ENCODE assay signal across 25 mouse cellular contexts in genomic region chr9:119016785-119017507, GRCm38 (mm10).
"Had no signal": no experiment of that assay in that cellular context is flagged by ENCODE, and none has a peak within 500 bp of the region (broad histone marks: within the 10 kb centered on the region; RNA-seq: fewer than 3 reads in every experiment).

No protein-coding gene starts in this region.

- DNase-seq: gastrocnemius, postnatal 14 days; gastrocnemius, postnatal 36 days; heart, adult 11 months; heart, adult 2 months; heart, postnatal 14 days; heart, postnatal 36 days; kidney, adult 11 months; kidney, adult 2 months; kidney, adult 9 months; kidney, postnatal 14 days; kidney, postnatal 36 days; layer of hippocampus, postnatal 36 days; left cerebral cortex, postnatal 4 days had no signal

- H3K4me3 ChIP-seq: heart, adult 2 months; heart, embryonic 13.5 days; heart, embryonic 15.5 days; hindbrain, embryonic 13.5 days; hindbrain, embryonic 15.5 days; kidney, embryonic 15.5 days; limb, embryonic 12.5 days; limb, embryonic 15.5 days; liver, embryonic 12.5 days had no signal

- ATAC-seq: hindbrain, postnatal 0 days; intestine, embryonic 16.5 days; liver, embryonic 12.5 days had no signal

- H3K9me3 ChIP-seq: heart, embryonic 13.5 days; heart, embryonic 15.5 days; hindbrain, embryonic 13.5 days; hindbrain, embryonic 15.5 days; kidney, embryonic 15.5 days; limb, embryonic 12.5 days; limb, embryonic 15.5 days; liver, embryonic 12.5 days had no signal

- H3K27me3 ChIP-seq: heart, embryonic 13.5 days; heart, embryonic 15.5 days; hindbrain, embryonic 13.5 days; hindbrain, embryonic 15.5 days; kidney, embryonic 15.5 days; limb, embryonic 12.5 days; limb, embryonic 15.5 days; liver, embryonic 12.5 days had no signal

- H3K4me1 ChIP-seq: heart, embryonic 13.5 days; heart, embryonic 15.5 days; hindbrain, embryonic 13.5 days; hindbrain, embryonic 15.5 days; liver, embryonic 12.5 days had no signal

- H3K27ac ChIP-seq: heart, adult 2 months; heart, embryonic 13.5 days; heart, embryonic 15.5 days; hindbrain, embryonic 13.5 days; hindbrain, embryonic 15.5 days; hindbrain, postnatal 0 days; kidney, embryonic 15.5 days; kidney, postnatal 0 days; limb, embryonic 12.5 days; limb, embryonic 15.5 days; liver, embryonic 12.5 days; liver, embryonic 14.5 days had no signal
